Mouse (Mus musculus): ENCODE data around the gene Syde2. TPM values are rescaled to one million over a fixed set of nuclear protein-coding genes. Genes with fewer than 3 reads are reported as not detected.

Gene Syde2
- total RNA-seq (2021): 1 to 10 TPM; 2.6 TPM
- long read RNA-seq, experiment 1, full-length matches to known transcripts: 2 of 4 reads
- long read RNA-seq, experiment 1, partial matches to known transcripts: 1 of 4 reads
- long read RNA-seq, experiment 1, other reads (novel, unspliced or antisense): 1 of 4 reads
- long read RNA-seq, experiment 2, full-length matches to known transcripts: 2 of 2 reads
- long read RNA-seq, experiment 2, partial matches to known transcripts: 0 of 2 reads
- long read RNA-seq, experiment 2, other reads (novel, unspliced or antisense): 0 of 2 reads

DNA sequence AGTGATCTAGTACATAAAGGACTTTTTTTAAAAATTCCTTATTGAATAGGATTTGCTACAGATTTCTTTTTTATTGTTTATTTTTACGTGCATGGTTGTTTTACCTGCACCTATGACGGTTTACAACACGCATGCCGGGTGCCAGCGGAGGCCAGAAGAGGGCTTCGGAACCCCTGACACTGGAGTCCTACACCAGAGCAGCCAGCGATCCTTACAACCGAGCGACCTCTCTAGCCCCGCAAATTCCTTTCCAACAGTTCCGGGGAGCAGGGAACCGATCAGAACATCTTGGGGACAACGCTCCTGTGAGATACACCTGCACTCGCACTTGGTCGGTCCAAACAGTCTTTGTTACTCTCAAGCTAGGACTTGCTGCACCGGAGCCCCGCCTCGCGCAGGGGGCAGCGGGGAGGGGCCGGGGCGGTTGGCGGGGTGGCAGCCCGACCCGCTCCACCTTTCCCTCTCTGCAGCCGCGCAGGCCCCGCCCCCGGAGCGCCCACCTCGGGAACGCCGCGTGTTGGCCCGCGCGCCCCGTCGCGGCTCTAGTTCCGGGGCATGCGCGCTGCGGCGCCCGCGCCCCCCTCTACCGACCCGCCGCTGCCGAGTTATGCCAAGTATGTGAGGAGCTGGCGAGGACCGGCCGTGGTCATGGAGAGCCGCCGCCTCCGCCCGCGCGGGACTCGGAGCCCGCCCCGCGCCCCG is at the start of gene Syde2:
TSS of gene Syde2 (plus strand) at position 603 of the 702 bp plus-strand sequence.
- peak; percentile 37 to 48 for DNase-seq (ENCODE audit: low spot score in 2 of 2)

DNA sequence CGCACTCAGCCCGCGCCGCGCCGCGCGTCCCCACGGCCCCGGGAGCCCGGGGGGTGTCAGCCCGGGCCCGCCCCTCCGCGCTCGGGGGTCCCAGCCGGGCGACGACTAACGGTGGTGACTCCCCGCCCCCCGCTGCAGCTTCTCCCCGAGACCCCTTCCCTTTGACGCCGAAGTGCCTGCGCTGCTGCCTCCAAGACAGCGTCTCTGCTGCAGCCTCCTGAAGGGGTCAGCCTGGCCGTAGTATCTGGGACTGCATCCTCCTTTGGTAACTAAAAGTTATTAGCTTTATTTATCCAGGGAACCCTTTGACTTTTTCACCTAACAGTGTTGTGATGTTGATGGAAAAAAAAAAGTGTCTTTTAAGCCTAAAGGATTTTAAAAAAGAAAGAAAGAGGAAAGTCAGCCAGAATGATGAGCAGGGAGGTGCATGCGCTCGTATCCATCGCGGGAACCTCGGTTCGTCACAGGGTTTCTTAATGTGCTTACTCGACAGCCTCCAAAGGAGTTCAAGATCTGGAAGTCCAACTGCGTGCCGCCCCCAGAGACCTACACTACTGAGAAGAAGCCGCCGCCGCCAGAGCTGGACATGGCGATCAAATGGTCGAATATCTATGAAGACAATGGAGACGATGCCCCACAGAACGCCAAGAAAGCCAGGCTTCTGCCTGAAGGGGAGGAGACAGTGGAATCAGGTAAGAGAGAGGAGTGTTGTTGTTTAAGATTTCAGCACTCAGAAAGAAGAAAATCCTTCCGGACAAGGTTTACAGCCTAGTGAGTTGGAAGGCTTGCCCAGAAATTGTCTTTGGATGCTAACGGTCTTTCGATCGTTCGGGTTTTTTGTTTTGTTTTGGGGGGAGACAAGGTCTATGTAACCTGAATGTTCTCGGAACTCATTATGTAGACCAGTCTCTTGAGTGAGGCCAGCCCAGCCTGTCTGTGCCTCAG is 49.0 kb upstream of the Syde2 start:
- no peak for DNase-seq (ENCODE audit: low spot score in 2 of 2)

DNA sequence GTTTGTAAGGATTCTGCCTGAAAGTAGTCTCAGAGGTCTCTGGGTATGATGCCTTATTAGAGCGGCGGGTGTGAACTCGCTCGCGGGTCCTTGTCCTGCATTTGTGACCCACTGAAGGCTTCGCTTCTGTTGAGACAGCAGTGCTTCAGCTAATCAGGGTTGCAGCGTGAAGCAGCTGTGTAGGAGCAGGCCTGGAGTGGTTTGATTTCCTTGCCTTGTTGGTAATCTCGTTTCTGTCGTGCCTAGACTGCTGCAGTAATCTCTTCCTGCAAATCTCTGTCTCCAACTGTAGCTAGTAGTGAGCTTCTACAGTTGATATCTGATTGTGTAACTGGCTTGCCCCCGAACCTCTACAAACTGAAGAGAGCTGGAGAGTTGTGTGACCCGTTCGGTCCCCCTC is 48.3 kb upstream of the Syde2 start:
- DNase-seq (ENCODE audit: low spot score in 2 of 2): no peak

DNA sequence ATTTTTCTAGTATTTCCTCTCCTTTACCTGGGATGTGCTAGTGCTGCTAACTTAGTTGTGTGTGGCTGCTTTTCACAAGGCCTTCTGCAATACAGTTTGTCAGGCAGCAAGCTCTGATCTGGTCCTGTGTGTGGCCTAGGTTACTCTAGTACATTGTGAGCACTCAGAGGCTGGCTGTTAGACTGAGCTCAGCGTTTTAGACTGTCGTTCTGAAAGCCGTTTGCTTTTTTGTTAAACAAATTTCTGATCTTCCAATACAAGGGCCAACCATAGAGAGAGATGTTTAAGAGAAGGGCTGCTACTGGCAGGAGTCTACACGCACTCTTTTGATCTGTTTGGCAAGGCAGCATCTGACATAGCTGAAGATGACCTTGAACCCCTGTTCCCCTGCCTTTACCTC is 47.7 kb upstream of the Syde2 start:
- no peak for DNase-seq (ENCODE audit: low spot score in 2 of 2)

DNA sequence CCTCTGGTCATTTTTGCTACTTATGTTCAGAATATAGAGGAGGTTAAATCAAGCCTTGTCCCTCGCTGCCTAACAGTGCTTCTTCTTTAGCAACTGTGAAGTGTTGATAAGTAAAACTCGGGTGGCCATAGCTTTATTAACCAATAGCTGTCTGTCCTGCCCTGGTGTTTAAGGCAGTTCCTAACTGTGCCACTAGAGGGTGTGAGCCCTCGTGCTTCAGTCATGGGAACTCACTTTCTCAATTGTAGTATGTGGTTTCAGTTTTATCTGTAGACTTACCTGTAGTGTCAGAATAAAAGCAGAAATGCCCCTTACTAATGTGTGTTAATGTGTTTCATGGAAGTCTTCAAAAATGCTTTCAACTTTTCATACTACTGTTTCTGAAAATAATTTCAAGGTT is 45.7 kb upstream of the Syde2 start:
- peak; percentile 66 to 70 for DNase-seq (ENCODE audit: low spot score in 2 of 2)

DNA sequence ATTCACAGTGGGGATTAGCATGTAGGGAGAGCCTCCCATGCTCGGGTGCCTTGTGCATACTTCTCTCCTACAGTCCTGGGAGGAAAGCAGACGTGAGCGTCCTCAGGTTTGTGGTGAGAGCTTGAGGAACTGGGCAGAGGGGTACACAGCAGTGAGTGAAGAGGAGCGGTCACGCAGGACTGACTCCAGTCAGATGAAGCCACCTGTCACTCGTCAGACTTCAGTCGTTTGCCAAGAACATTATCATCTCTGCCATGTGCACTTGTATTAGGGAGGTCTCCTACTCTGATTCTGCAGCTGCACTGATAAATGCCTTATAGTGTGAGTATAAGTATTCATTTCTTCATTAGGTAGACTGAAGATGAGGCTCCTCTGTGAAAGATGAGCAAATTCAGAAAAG is 43.3 kb upstream of the Syde2 start:
- no peak for DNase-seq (ENCODE audit: low spot score in 2 of 2)

DNA sequence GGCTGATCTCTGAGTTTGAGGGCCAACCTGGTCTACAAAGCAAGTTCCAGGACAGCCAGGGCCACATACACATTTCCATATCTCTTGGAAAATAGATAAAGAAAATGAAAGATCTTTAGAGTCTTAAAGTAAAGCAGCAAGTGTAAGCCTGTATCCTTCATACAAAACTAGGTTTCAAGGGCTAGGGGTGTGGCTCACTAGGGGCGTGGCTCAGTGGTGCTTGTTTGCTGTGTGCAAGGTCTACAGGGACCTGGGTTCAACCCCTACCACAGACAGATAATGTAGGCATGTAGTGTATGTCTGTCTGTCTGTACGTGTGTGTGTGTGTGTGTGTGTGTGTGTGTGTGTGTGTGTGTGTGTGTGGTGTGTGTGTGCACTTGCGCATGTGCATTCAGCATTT is 41.8 kb upstream of the Syde2 start:
- no peak for DNase-seq (ENCODE audit: low spot score in 2 of 2)

DNA sequence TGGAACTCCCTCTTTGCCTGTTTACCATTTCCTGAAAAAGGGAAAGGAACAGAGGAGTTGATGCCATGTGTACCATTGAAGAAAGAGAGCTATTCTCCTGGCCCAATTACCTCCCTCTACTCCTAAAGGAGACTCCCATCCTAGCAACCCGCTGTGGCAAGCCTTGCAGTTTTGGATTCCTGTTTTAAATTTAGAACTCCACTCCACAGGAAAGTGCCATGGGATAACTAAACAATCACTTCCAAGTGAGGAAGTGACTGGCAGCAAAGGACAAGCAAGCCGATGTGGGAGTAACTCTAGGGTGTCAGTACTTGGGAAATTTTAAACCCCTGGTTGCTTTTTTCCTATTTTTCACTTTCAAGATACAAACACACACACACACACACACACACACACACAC is 41.0 kb upstream of the Syde2 start:
- DNase-seq (ENCODE audit: low spot score in 2 of 2): no peak

DNA sequence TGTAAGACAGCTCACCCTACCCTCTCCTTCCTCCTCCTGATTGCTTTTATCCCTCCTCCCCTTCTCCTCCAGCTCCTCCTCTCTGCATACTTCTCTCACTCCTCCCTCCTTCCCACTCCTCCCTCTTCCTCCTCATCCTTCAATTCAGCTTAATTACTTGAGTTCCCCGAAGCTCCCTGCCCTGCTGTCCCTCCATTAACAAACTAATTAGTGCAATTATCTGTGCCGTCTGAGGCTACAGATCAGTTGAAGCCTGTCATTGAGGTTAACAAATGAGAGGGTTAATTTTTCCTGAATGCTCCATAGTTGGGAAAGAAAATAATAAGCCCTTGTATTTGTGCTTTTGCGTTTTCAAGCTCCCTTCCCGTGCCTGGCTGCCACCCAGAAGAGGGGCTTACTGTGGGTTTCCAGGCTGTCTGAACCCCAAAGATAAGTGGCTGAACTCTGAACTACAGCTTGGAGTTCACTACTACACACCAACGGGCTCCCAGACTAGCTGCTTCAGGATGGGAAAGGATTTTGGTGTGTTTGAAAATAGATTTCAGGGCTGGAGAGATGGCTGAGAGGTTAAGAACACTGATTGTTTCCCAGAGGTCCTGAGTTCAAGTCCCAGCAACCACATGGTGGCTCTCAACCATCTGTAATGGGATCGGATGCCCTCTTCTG is 40.0 kb upstream of the Syde2 start:
- DNase-seq (ENCODE audit: low spot score in 2 of 2): no peak

DNA sequence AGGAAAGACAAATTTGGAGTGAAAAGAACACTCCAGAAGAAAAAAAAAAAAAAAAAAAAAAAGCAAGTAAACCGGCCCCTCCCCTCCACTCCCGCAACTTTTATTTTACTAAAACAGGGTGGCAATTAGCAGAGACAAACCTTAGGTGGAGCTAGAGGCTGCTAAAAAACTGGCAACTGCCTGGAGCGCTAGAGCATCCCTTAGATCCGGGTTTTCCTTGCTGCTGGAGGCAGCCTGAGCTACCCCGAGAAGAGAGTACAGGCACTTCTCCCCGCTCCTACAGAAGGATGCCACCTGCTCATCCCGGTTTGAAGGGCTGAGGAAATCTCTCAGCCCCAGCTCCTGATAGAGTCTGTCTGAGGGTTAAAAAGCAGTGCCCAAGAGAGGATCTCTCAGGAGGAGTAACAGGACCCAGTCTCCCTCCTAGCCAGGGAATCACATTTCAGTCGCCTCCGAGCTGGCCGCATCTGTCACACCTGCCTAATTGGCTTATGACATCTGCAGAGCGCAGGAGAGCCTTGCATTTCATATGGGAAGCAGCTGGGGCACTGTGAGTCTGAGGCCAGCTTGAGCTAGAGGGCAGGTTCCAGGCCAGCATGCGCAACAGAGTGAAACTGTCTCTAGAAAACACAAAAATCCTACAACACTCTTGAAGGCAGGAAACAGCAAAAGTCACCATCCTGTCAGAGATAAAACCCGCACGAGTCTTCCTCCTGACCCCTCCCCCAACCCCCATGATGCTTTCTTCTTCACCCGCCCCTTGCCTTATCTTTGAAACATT is 37.4 kb upstream of the Syde2 start:
- DNase-seq (ENCODE audit: low spot score in 2 of 2): peak; percentile 41 to 60

DNA sequence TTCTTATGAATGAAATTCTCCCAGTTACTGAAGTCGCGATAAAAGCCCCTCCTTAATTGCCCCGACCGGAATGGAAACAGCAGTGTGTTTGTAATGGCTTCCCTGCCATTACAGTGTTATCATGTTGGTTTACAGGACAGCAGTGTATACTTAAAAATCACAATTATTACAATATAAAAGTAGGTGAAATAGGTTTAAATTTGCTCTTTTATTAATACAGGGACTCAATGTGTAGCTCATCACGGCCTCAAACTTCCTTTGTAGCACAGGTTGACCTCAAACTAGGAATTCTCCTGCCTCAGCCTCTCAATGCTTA is 36.9 kb upstream of the Syde2 start:
- no peak for DNase-seq (ENCODE audit: low spot score in 2 of 2)

DNA sequence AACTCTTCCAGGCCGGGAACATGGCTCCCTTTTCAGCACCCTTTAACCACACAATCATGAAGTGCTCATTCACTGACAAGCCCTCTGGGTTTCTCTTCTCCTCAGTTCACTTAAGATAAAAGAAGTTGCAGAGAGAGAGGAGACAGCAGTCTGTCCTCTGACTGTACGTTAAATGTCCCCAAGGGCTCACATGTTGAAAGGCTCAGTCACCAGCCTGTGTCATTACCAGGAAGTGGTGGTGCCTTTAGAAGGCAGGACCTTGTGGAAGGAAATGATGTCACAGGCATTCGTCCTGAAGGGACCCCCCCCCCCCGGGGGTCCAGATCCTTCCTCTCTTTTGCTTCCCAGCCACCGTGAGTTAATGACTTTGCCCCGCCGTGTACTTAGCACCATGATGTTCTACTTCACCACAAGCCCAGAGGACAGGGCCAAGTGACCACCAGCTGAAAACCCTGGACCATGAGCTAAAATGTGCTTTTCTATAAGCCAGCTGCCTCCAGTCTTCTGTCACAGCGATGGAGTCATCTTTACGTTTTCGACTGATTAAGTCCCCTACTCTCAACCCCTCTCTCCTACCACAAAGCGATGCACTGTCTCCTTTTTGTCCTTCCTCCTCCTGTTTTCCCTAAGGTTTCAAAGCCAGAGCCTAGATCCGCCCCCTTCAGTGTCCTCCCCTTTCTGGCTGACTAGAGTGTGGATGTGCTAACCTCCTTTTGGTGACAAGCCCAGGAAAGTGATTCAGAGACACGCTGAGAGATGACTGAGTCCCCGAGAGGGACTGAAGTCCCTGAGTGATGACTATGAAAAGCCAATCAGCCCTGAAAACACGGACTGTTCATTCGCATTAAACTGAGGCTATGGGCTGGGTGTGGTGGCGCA is 36.1 kb upstream of the Syde2 start:
- peak in 1 of 2 experiments; percentile 9 for DNase-seq (ENCODE audit: low spot score in 2 of 2)

DNA sequence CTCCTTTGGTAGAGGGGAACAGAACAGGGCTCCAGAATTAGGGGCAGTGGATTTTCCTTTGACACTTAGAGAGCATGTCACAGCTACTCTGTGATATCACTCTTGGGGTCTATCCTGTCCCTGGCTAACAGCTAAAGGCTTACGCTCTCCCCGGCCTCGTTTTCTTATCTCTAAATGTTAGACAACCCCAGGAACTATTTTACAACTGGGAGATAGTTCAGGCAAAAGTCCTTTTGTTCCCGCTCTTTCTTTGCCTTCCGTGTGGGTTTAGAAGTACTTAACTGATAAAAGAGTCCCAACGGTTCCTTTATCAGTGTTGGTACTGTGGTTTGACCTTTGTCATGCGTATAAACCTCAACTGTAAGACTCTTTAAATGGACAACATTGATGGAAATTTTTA is 34.7 kb upstream of the Syde2 start:
- DNase-seq (ENCODE audit: low spot score in 2 of 2): no peak

DNA sequence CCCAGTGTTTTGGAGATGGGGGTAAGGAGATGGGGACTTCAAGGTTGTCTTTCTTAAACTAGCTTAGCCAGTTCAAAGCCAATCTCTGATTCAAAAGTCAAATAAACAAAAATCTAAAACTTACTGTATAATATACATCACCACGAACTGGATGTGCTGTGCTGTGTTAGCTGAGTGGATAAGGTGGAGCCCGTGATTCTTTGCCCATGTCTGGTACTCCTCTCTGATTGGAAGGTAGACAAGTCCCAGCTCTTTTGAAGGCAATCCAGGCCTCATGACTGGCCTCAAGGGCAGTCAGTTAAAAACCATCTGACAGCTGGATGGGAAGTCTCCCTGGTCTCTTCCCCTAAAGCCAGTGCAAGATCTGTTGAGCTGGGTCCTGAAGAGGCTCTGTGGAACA is 34.3 kb upstream of the Syde2 start:
- no peak for DNase-seq (ENCODE audit: low spot score in 2 of 2)

DNA sequence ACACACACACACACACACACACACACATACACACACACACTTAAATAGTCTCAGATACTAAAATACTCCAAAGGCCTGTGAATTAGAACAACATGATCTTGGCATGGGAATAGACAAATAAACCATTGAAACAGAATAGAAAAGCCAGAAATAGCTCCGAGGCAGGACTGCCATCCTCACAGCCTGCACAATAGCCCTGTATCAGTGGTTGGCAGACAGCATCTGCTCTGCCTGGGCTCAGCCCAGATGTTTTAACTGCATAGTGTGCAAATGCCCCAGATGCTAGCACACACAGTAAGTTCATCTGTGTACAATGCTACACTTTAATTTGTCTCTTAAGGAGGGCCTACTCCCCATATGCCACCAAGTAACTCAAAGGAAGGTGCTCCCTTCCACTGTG is 27.8 kb upstream of the Syde2 start:
- no peak for DNase-seq (ENCODE audit: low spot score in 2 of 2)

DNA sequence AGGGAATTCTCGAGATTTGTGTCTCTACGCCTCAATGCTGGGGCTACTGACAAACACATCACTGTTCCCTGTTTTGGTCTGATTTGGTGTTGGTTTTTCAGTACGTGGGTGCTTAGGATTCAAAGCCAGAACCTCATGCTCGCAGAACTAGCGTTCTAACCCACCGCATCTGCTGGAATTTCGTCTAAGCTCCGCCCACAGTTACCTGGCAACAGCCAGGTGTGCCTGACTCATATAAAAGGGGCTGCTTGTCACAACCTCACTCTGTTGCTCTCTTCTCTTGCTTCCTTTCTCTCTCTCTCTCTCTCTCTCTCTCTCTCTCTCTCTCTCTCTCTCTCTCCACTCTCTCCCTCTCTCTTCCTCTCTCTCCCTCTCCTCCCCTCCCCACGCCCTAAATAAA is 25.3 kb upstream of the Syde2 start:
- no peak for DNase-seq (ENCODE audit: low spot score in 2 of 2)

DNA sequence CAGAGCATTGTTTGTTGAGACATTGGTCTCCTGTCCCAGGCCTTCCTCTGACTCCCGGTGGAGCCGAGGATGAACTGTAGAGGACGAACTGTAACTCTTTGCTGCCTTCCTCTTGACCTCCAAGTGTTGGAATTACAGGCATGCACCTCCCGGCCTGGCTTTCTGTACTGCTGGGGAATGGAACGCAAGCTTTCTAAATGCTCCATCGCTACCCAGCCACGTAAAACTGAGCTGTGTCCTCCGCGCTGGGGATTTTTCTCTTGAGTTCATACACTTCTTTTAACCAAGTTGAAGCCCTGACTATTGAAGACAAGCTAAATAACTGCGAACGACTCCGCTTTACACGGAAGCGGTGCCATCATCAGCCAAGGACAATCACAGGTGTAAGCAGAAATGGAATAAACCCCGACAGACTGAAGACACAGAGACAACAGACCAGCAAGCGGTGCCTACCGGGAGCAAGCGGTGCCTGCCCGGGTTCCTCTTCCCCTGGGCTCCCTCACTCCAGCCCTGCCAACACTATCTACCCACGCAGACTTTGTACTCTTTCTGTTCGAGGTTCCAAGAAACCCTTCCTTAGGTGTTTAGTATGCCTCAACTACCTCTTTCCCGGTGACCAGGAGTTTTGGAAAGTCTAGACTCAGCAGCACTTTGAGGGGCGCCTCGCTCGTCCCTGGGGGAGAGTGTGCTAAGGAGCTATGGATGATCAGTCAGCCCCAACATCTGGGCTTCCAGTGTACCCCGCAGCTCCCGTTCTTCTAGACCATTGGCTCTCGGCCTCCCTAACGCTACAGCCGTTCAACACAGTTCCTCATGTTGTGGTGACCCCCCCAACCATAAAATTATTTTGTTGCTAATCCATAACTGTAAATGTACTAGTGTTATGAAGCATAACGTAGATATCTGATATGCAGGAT is 24.3 kb upstream of the Syde2 start:
- no peak for DNase-seq (ENCODE audit: low spot score in 2 of 2)

DNA sequence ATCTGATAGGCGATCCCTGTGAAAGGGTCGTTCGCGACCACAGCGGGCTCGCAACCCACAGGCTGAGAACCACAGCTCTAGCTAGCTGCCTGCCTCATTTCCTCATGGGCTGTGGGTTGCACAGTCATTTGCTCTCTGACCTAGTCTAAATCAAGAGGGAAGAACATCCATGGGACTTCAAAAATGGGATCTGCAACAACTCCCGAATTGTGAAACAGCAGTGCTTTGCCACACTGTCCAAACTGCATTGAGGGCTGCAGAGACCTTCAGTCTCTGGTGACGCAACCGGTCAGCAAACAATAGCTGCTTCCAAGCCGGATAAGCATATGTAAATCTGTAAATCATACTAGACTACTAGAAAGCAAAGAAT is 23.7 kb upstream of the Syde2 start:
- DNase-seq (ENCODE audit: low spot score in 2 of 2): no peak

DNA sequence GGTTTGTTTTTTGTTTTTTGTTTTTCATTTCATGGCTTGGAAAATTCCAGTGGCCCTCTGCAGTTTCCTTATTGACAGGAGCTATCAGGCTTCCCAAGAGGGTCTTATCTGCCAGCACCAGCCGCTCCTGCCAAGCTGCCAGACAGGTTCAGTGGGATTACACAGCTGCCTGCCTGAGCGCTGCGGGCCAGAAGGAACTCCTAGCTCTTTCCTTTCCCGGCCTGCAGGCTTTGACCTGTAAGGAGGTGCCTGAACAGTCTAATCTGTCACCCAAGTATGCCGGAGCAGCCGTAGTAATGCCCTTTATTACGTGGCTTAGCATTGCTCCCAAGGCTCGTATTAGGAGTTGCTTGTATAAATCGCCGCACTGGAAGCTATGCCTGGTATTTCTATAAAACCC is 23.2 kb upstream of the Syde2 start:
- no peak for DNase-seq (ENCODE audit: low spot score in 2 of 2)

Data from left cerebral cortex, adult 18-20 months (tissue).